Comparison of ENCODE assay signal across 25 mouse cellular contexts in the genomic region with DNA sequence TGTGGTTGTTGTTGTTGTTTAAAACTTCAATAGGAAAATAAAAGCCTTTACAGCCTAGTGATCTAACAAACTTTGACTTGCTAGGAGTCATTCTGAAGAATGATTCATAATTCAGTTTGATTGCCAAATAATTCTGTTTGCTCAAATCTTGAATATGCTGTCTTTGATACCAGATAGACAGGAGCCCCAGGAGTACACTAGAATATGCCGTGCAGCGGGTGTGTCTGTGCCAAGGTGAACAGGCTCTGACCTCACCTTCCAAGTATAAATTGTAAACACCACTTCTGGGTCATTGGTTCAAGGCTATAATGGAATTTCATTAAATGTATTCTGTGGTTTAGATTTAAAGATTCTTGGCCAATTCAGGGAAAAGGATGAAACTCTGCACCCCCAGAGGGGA.
A peak's percentile ranks its signal among the peaks of the same experiment; 100 is the strongest.
DNase-seq lines count a peak whose midpoint lies in the region; ATAC-seq and TF ChIP-seq lines count a peak whose summit lies in the region.
"Had no signal": no experiment of that assay in that cellular context is flagged by ENCODE, and none has a peak within 500 bp of the region (broad histone marks: within the 10 kb centered on the region; RNA-seq: fewer than 3 reads in every experiment).

No protein-coding gene starts in this region.

- TF ChIP-seq CTCF in liver, adult 2 months (IDR thresholded peaks at IDR 0.05; ENCODE audit: low read depth, low read length) = no peak

- 0 out of 2 replicates have a peak overlapping the region, but pooled peaks have one; percentile 4 for H3K27ac ChIP-seq in embryonic facial prominence, embryonic 12.5 days
- H3K27ac ChIP-seq in embryonic facial prominence, embryonic 10.5 days (replicated peaks) = no peak overlapping the region
- H3K27ac ChIP-seq in liver, adult 2 months (replicated peaks; ENCODE audit: insufficient read depth, low read depth, low read length) = peak overlapping the region; percentile 21; the same call in 1 of the 2 replicates
- peak overlapping the region; percentile 71; the same call in 1 of the 2 replicates for H3K27ac ChIP-seq in embryonic facial prominence, embryonic 15.5 days (replicated peaks)
- peak overlapping the region; percentile 80 for H3K27ac ChIP-seq in stomach, embryonic 15.5 days
- H3K27ac ChIP-seq in forebrain, embryonic 11.5 days (ENCODE audit: low read depth, low read length) = no peak overlapping the region
- H3K27ac ChIP-seq: forebrain, embryonic 13.5 days had no signal

- no peak for DNase-seq in embryonic facial prominence, embryonic 10.5 days (ENCODE audit: low spot score)
- DNase-seq in liver, adult 2 months (ENCODE audit: extremely low read depth, low read depth, low spot score) = peak; percentile 61
- no peak for DNase-seq in liver
- no peak for DNase-seq in adrenal gland, adult 18-20 months (ENCODE audit: low spot score in 2 of 2)
- no peak for DNase-seq in forebrain, embryonic 11.5 days (ENCODE audit: low spot score)
- DNase-seq: adrenal gland, postnatal 14 days; embryo, embryonic 11 days; gastrocnemius, postnatal 14 days; heart, adult 18-20 months; heart, postnatal 4 days; kidney, adult 18-20 months; kidney, postnatal 14 days; layer of hippocampus, adult 9-11 months; lung, adult 2 months; midbrain, embryonic 14.5 days had no signal

- H3K4me2 ChIP-seq in embryonic facial prominence, embryonic 12.5 days (replicated peaks) = no peak overlapping the region
- no peak overlapping the region for H3K4me2 ChIP-seq in embryonic facial prominence, embryonic 15.5 days (replicated peaks)
- no peak overlapping the region for H3K4me2 ChIP-seq in stomach, embryonic 15.5 days
- H3K4me2 ChIP-seq in forebrain, embryonic 11.5 days (ENCODE audit: low read depth, low read length, severe bottlenecking) = no peak overlapping the region
- H3K4me2 ChIP-seq: forebrain, embryonic 13.5 days; heart, embryonic 15.5 days; hindbrain, embryonic 15.5 days had no signal

- no peak for ATAC-seq in embryonic facial prominence, embryonic 12.5 days (ENCODE audit: insufficient number of reproducible peaks, insufficient read depth, low FRiP score, low TSS enrichment)
- ATAC-seq in embryonic facial prominence, embryonic 15.5 days (ENCODE audit: insufficient number of reproducible peaks, low FRiP score, low TSS enrichment, low read depth) = no peak
- ATAC-seq in stomach, embryonic 15.5 days (ENCODE audit: insufficient read depth, low FRiP score, low read depth) = no peak
- ATAC-seq in forebrain, embryonic 11.5 days (replicated peaks; ENCODE audit: low FRiP score) = no peak
- ATAC-seq: CD4-positive, CD25-positive, alpha-beta regulatory T cell, adult 4 months; forebrain, embryonic 13.5 days; Patski had no signal

- no peaks in the 10 kb centered on the region for H3K27me3 ChIP-seq in embryonic facial prominence, embryonic 12.5 days
- no peaks in the 10 kb centered on the region for H3K27me3 ChIP-seq in embryonic facial prominence, embryonic 10.5 days (replicated peaks; ENCODE audit: low read depth, poor library complexity, severe bottlenecking)
- no peaks in the 10 kb centered on the region for H3K27me3 ChIP-seq in liver, adult 2 months (ENCODE audit: control insufficient read depth, insufficient read depth, low read length)
- no peaks in the 10 kb centered on the region for H3K27me3 ChIP-seq in embryonic facial prominence, embryonic 15.5 days
- no peaks in the 10 kb centered on the region for H3K27me3 ChIP-seq in stomach, embryonic 15.5 days (replicated peaks)
- H3K27me3 ChIP-seq in forebrain, embryonic 11.5 days (ENCODE audit: control insufficient read depth, insufficient read depth, low read length) = no peaks in the 10 kb centered on the region
- H3K27me3 ChIP-seq: forebrain, embryonic 13.5 days; heart, embryonic 15.5 days; hindbrain, embryonic 15.5 days; megakaryocyte, embryonic 14.5 days; Patski had no signal

- H3K9me3 ChIP-seq in embryonic facial prominence, embryonic 12.5 days = no peaks in the 10 kb centered on the region
- no peaks in the 10 kb centered on the region for H3K9me3 ChIP-seq in embryonic facial prominence, embryonic 10.5 days
- no peaks in the 10 kb centered on the region for H3K9me3 ChIP-seq in embryonic facial prominence, embryonic 15.5 days (replicated peaks)
- H3K9me3 ChIP-seq in stomach, embryonic 15.5 days = no peaks in the 10 kb centered on the region
- no peaks in the 10 kb centered on the region for H3K9me3 ChIP-seq in forebrain, embryonic 11.5 days (ENCODE audit: control insufficient read depth, low read length)
- H3K9me3 ChIP-seq: forebrain, embryonic 13.5 days; heart, embryonic 15.5 days; hindbrain, embryonic 15.5 days; megakaryocyte, embryonic 14.5 days had no signal

- H3K79me2 ChIP-seq in liver, adult 2 months (ENCODE audit: control insufficient read depth, insufficient read depth, low read length) = peaks cover 21% of the 10 kb centered on the region

- no peaks in the 10 kb centered on the region for H3K36me3 ChIP-seq in embryonic facial prominence, embryonic 12.5 days
- peaks cover 3% of the 10 kb centered on the region; the same call in 1 of the 2 replicates for H3K36me3 ChIP-seq in embryonic facial prominence, embryonic 10.5 days (replicated peaks)
- H3K36me3 ChIP-seq in liver, adult 2 months (ENCODE audit: control insufficient read depth, insufficient read depth, low read length) = no peaks in the 10 kb centered on the region
- H3K36me3 ChIP-seq in embryonic facial prominence, embryonic 15.5 days = no peaks in the 10 kb centered on the region
- H3K36me3 ChIP-seq in stomach, embryonic 15.5 days = no peaks in the 10 kb centered on the region
- no peaks in the 10 kb centered on the region for H3K36me3 ChIP-seq in forebrain, embryonic 11.5 days (ENCODE audit: control insufficient read depth, insufficient read depth, low read length)
- H3K36me3 ChIP-seq: heart, embryonic 15.5 days; hindbrain, embryonic 15.5 days had no signal

- H3K9ac ChIP-seq in embryonic facial prominence, embryonic 12.5 days = no peak overlapping the region
- no peak overlapping the region for H3K9ac ChIP-seq in liver, adult 2 months (ENCODE audit: low read depth, low read length)
- no peak overlapping the region for H3K9ac ChIP-seq in embryonic facial prominence, embryonic 15.5 days
- H3K9ac ChIP-seq in stomach, embryonic 15.5 days = no peak overlapping the region
- H3K9ac ChIP-seq in forebrain, embryonic 11.5 days (ENCODE audit: low read length) = no peak overlapping the region
- H3K9ac ChIP-seq: forebrain, embryonic 13.5 days; heart, embryonic 15.5 days; hindbrain, embryonic 15.5 days had no signal

- H3K4me3 ChIP-seq in embryonic facial prominence, embryonic 12.5 days = no peak overlapping the region
- H3K4me3 ChIP-seq in embryonic facial prominence, embryonic 10.5 days = no peak overlapping the region
- H3K4me3 ChIP-seq in liver, adult 2 months (ENCODE audit: insufficient read depth, low read depth, low read length) = no peak overlapping the region
- H3K4me3 ChIP-seq in embryonic facial prominence, embryonic 15.5 days (replicated peaks) = no peak overlapping the region
- H3K4me3 ChIP-seq in stomach, embryonic 15.5 days (replicated peaks) = no peak overlapping the region
- H3K4me3 ChIP-seq in forebrain, embryonic 11.5 days (ENCODE audit: low read depth, low read length) = no peak overlapping the region
- H3K4me3 ChIP-seq: forebrain, embryonic 13.5 days; heart, embryonic 15.5 days; hindbrain, embryonic 15.5 days; megakaryocyte, embryonic 14.5 days; myocyte had no signal

- WGBS in embryonic facial prominence, embryonic 12.5 days = 64% methylated on average over 2 of the region's 2 CpGs
- 66% methylated on average over 2 of the region's 2 CpGs for WGBS in embryonic facial prominence, embryonic 10.5 days
- WGBS in liver, adult 2 months = 24% methylated on average over 2 of the region's 2 CpGs
- WGBS in embryonic facial prominence, embryonic 15.5 days = 61% methylated on average over 2 of the region's 2 CpGs
- 29% methylated on average over 2 of the region's 2 CpGs for WGBS in stomach, embryonic 15.5 days
- WGBS in forebrain, embryonic 11.5 days = 92% methylated on average over 2 of the region's 2 CpGs

- TF ChIP-seq POLR2A in liver, adult 2 months (IDR thresholded peaks at IDR 0.05; ENCODE audit: extremely low read depth, insufficient read depth, low read length) = no peak

- H3K4me1 ChIP-seq in embryonic facial prominence, embryonic 12.5 days = peaks cover 44% of the 10 kb centered on the region
- peaks cover 72% of the 10 kb centered on the region for H3K4me1 ChIP-seq in embryonic facial prominence, embryonic 10.5 days
- peaks cover 32% of the 10 kb centered on the region for H3K4me1 ChIP-seq in liver, adult 2 months (ENCODE audit: control insufficient read depth, insufficient read depth, low read length)
- H3K4me1 ChIP-seq in embryonic facial prominence, embryonic 15.5 days = peaks cover 60% of the 10 kb centered on the region
- peaks cover 58% of the 10 kb centered on the region for H3K4me1 ChIP-seq in stomach, embryonic 15.5 days
- peaks cover 10% of the 10 kb centered on the region for H3K4me1 ChIP-seq in forebrain, embryonic 11.5 days (replicated peaks; ENCODE audit: control insufficient read depth, insufficient read depth, low read length)

Comparison
In these comparisons a context has a peak if more than half of its experiments do, and no peak if none do; other contexts are left out.
1. H3K27ac ChIP-seq: peak in embryonic facial prominence, embryonic 12.5 days (single experiment), liver, adult 2 months (single experiment), embryonic facial prominence, embryonic 15.5 days (single experiment) and stomach, embryonic 15.5 days (single experiment); none in embryonic facial prominence, embryonic 10.5 days (single experiment) and forebrain, embryonic 11.5 days (single experiment).